Mouse (Mus musculus) left cerebral cortex, adult 9 months (tissue): ENCODE results near the gene Stat2.
"Not testable (repeated sequence)": the region's sequence is repeated elsewhere in the genome, so short reads cannot be mapped to it uniquely, and the experiment has no call there.

Experiments
- DNase-seq, 2 experiments: peaks; one replicate each; pipeline ENCODE4 v3.0.0; 2022; ENCODE audit warnings: low spot score in 2 of 2

Gene Stat2

GRCm38 (mm10) chr10:128258953-128259352, 11.4 kb upstream of the Stat2 start:
- DNase-seq = no peak

- no peak for DNase-seq
Observed at GRCm38 (mm10) chr10:128259946-128260345, 10.4 kb upstream of the Stat2 start.

GRCm38 (mm10) chr10:128260376-128260775, 10.0 kb upstream of the Stat2 start:
- DNase-seq = not testable (repeated sequence)

- no peak for DNase-seq
Observed at GRCm38 (mm10) chr10:128262300-128262699, 8.1 kb upstream of the Stat2 start.

GRCm38 (mm10) chr10:128263393-128264310, 6.7 kb upstream of the Stat2 start:
- peak in 1 of 2 experiments; percentile 14 for DNase-seq

GRCm38 (mm10) chr10:128268371-128268770, 2.0 kb upstream of the Stat2 start, which contains the start of gene Apof:
TSS of gene Apof (plus strand) at chr10:128268671.
- no peak for DNase-seq

GRCm38 (mm10) chr10:128269206-128269910, 1.0 kb upstream of the Stat2 start:
- no peak for DNase-seq

- no peak for DNase-seq
Observed at GRCm38 (mm10) chr10:128270866-128271265, 507 bp downstream of the Stat2 start.

- DNase-seq = no peak
Observed at GRCm38 (mm10) chr10:128271883-128272282, 1.5 kb downstream of the Stat2 start.

- DNase-seq = not testable (repeated sequence)
Observed at GRCm38 (mm10) chr10:128272819-128273439, 2.6 kb downstream of the Stat2 start.

- not testable (repeated sequence) for DNase-seq
Observed at GRCm38 (mm10) chr10:128275374-128275773, 5.0 kb downstream of the Stat2 start.

GRCm38 (mm10) chr10:128278158-128278557, 7.8 kb downstream of the Stat2 start:
- no peak for DNase-seq

- no peak for DNase-seq
Observed at GRCm38 (mm10) chr10:128280943-128281342, 10.6 kb downstream of the Stat2 start.

GRCm38 (mm10) chr10:128281682-128282081, 11.3 kb downstream of the Stat2 start:
- no peak for DNase-seq

GRCm38 (mm10) chr10:128282886-128283450, 12.6 kb downstream of the Stat2 start:
- no peak for DNase-seq

- DNase-seq = peak in 1 of 2 experiments; percentile 49
Observed at GRCm38 (mm10) chr10:128283604-128284579, 13.5 kb downstream of the Stat2 start.

- not testable (repeated sequence) for DNase-seq
Observed at GRCm38 (mm10) chr10:128290594-128290993, 20.2 kb downstream of the Stat2 start.

- no peak for DNase-seq
Observed at GRCm38 (mm10) chr10:128296370-128297090, 26.2 kb downstream of the Stat2 start.

- DNase-seq = no peak
Observed at GRCm38 (mm10) chr10:128297221-128297620, 26.9 kb downstream of the Stat2 start.

GRCm38 (mm10) chr10:128297622-128298021, 27.3 kb downstream of the Stat2 start:
- no peak for DNase-seq
